Mouse (Mus musculus): ENCODE measurements at regions not wholly inside any gene's neighbourhood (a gene's known extent, or its start where the extent isn't known, plus 50 kb on each side); places are given as distances from the start of the nearest gene placed in this dataset.

DNA sequence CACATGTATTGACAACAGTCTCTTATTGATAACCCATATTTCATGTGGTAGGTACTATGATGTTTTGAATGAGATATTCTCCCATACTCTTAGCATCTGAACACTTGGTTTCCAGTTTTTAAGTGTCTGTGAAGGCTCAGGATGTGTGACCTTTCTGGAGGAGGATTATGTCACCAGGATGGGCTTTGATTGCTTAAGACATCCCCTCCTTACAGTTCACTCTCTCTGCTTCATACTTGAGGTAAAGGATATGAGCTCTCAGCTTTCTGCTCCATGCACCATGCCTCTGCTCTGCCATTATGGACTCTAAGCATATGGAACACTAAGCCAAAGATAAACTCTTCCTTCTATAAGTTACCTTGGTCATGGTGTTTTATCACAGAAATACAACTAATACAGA is 263.8 kb upstream of the Cpeb2 start:
- H3K27me3 ChIP-seq (ENCODE audit: insufficient read depth, low read length) = no peaks in the 10 kb centered on the region
- no peak overlapping the region for H3K27ac ChIP-seq
- H3K9me3 ChIP-seq (ENCODE audit: low read length) = no peaks in the 10 kb centered on the region
- no peak overlapping the region for H3K9ac ChIP-seq (replicated peaks; ENCODE audit: low read length)
- ATAC-seq = no peak
- no peak for DNase-seq (ENCODE audit: low spot score)
- TF ChIP-seq CTCF (IDR thresholded peaks at IDR 0.05; ENCODE audit: low read depth) = no peak
- H3K4me2 ChIP-seq (ENCODE audit: low read depth, low read length) = no peak overlapping the region
- no peaks in the 10 kb centered on the region for H3K4me1 ChIP-seq (ENCODE audit: insufficient read depth, low read length)
- H3K4me3 ChIP-seq (ENCODE audit: low read length) = no peak overlapping the region
- H3K36me3 ChIP-seq (ENCODE audit: insufficient read depth, low read length) = no peaks in the 10 kb centered on the region

DNA sequence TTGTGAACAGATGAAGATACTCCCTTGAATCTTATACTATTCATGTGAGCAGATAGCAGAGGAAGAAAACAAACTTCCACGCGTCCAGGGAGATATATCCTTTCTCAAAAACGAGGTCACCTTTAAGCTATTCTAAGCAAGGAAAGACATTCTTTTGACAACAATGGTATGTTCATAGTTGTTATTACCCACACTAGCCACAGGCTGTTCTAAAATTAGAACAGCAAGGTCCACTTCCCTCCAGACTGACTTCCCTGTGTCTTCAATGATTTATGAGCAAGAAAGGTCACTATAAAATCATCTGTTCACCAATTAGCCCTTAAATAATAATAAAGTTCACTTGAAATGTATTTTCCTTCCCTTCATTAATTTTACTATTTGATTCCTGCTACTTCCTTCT is 263.3 kb upstream of the Cpeb2 start:
- TF ChIP-seq CTCF (IDR thresholded peaks at IDR 0.05; ENCODE audit: low read depth) = no peak
- 72% methylated on average over 3 of the region's 3 CpGs for WGBS

DNA sequence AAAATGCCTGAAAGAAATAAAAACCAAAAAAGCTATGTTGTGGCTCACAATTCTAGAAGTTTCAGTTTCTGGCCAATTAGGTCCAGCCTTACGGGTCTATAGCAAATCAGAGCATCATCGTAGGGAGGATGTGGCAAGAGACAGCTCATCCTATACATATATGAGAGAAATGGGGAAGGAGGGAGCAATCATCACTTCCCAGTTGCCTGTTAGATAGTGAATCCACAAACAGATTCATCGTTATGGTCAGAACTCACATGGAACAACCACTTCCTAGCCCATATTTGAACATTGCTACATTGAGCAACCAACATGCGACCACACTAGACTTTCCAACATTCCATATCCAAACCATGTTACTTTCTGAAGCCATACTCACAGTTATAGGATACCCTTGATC is 255.9 kb upstream of the Cpeb2 start:
- H3K4me2 ChIP-seq (ENCODE audit: low read depth, low read length) = no peak overlapping the region
- no peaks in the 10 kb centered on the region for H3K36me3 ChIP-seq (ENCODE audit: insufficient read depth, low read length)
- H3K4me1 ChIP-seq (ENCODE audit: insufficient read depth, low read length) = 0 out of 2 replicates have a peak, but pooled peaks cover 3% of the 10 kb centered on the region
- no peaks in the 10 kb centered on the region for H3K9me3 ChIP-seq (ENCODE audit: low read length)
- no peak for DNase-seq (ENCODE audit: low spot score)
- H3K9ac ChIP-seq (replicated peaks; ENCODE audit: low read length) = no peak overlapping the region
- H3K4me3 ChIP-seq (ENCODE audit: low read length) = no peak overlapping the region
- no peak overlapping the region for H3K27ac ChIP-seq
- WGBS = 95% methylated on average over 4 of the region's 4 CpGs
- no peak for TF ChIP-seq CTCF (IDR thresholded peaks at IDR 0.05; ENCODE audit: low read depth)
- H3K27me3 ChIP-seq (ENCODE audit: insufficient read depth, low read length) = no peaks in the 10 kb centered on the region
- no peak for ATAC-seq

More for the DNA sequence above, 263.3 kb upstream of the Cpeb2 start:
- Histone ChIP-seq H3K4me3 (ENCODE audit: low read length) (no peak overlapping the region), H3K9ac (replicated peaks; ENCODE audit: low read length) (no peak overlapping the region), H3K9me3 (ENCODE audit: low read length) (no peaks in the 10 kb centered on the region), H3K4me1 (ENCODE audit: insufficient read depth, low read length) (no peaks in the 10 kb centered on the region), H3K27ac (no peak overlapping the region), H3K27me3 (ENCODE audit: insufficient read depth, low read length) (no peaks in the 10 kb centered on the region), H3K36me3 (ENCODE audit: insufficient read depth, low read length) (no peaks in the 10 kb centered on the region), H3K4me2 (ENCODE audit: low read depth, low read length) (no peak overlapping the region)
- DNase-seq (ENCODE audit: low spot score) (no peak), ATAC-seq (no peak)

DNA sequence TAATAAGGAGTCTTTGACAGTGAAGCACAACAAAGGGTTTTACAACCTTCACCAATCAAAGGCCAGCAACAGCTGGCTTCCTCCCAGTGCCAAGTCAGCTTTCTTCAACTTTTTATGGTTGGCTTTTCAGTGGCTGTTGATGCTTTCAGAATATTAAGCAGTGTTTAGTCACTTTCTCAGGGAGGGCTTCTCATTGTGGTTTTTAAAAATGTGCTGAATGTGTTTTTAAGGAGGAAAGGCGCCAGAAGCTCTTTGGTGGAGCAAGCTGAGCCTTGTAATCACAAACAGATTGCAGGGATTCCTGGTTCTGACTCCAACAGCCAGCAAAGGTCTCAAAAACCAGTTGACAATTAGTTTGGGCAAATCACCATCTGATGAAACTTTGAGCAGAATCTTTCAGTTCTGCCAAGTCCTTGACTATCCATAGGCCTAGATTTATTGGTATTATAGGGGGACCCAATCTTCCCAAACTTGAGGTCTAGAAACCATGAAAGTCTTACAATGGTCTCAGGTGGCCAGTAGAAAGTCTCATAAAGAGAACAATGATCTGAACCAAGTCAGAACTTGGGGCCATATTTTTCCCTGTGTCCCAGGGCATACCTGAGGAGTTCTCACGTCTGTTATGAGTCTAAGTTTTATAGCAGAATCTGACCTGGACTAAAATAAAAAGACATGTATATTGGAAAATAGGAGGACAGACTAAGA is 251.9 kb upstream of the Cpeb2 start:
- no peak; the same call in 1 of the 2 replicates for ATAC-seq
- no peak for TF ChIP-seq CTCF (IDR thresholded peaks at IDR 0.05; ENCODE audit: low read depth)

DNA sequence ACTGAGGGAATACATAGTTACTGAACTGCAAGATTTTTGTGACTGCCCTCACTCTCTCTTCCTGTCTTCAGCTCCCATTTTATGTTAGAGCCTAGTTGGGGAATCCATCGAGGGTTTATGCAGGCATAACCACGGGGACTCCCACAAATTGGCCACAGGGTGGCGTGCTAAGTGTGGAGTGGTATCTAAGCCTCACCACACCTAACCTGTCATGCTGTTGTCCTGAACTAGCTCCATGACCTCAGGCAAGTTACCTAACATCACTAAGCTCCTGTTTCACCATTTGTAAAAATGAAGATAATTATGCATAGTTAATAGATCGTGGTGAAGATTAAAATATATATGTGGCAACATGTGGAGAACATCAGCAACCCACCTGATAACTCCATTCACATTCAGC is 246.8 kb upstream of the Cpeb2 start:
- H3K36me3 ChIP-seq (ENCODE audit: insufficient read depth, low read length) = no peaks in the 10 kb centered on the region
- no peak for TF ChIP-seq CTCF (IDR thresholded peaks at IDR 0.05; ENCODE audit: low read depth)
- no peak for DNase-seq (ENCODE audit: low spot score)
- no peak overlapping the region for H3K9ac ChIP-seq (replicated peaks; ENCODE audit: low read length)
- 0 out of 2 replicates have a peak, but pooled peaks cover 1% of the 10 kb centered on the region for H3K4me1 ChIP-seq (ENCODE audit: insufficient read depth, low read length)
- no peaks in the 10 kb centered on the region for H3K9me3 ChIP-seq (ENCODE audit: low read length)
- no peaks in the 10 kb centered on the region for H3K27me3 ChIP-seq (ENCODE audit: insufficient read depth, low read length)
- H3K4me2 ChIP-seq (ENCODE audit: low read depth, low read length) = no peak overlapping the region
- no peak overlapping the region for H3K4me3 ChIP-seq (ENCODE audit: low read length)
- 85% methylated on average over 4 of the region's 4 CpGs for WGBS
- ATAC-seq = no peak
- no peak overlapping the region for H3K27ac ChIP-seq

More for the DNA sequence above, 251.9 kb upstream of the Cpeb2 start:
- no peaks in the 10 kb centered on the region for H3K27me3 ChIP-seq (ENCODE audit: insufficient read depth, low read length)
- H3K4me1 ChIP-seq (ENCODE audit: insufficient read depth, low read length) = 0 out of 2 replicates have a peak, but pooled peaks cover 3% of the 10 kb centered on the region
- DNase-seq (ENCODE audit: low spot score) = peak; percentile 19
- no peak overlapping the region for H3K9ac ChIP-seq (replicated peaks; ENCODE audit: low read length)
- no peak overlapping the region for H3K4me3 ChIP-seq (ENCODE audit: low read length)
- WGBS = 58% methylated on average over 2 of the region's 2 CpGs
- no peak overlapping the region for H3K27ac ChIP-seq
- H3K4me2 ChIP-seq (ENCODE audit: low read depth, low read length) = no peak overlapping the region
- H3K9me3 ChIP-seq (ENCODE audit: low read length) = no peaks in the 10 kb centered on the region
- no peaks in the 10 kb centered on the region for H3K36me3 ChIP-seq (ENCODE audit: insufficient read depth, low read length)

DNA sequence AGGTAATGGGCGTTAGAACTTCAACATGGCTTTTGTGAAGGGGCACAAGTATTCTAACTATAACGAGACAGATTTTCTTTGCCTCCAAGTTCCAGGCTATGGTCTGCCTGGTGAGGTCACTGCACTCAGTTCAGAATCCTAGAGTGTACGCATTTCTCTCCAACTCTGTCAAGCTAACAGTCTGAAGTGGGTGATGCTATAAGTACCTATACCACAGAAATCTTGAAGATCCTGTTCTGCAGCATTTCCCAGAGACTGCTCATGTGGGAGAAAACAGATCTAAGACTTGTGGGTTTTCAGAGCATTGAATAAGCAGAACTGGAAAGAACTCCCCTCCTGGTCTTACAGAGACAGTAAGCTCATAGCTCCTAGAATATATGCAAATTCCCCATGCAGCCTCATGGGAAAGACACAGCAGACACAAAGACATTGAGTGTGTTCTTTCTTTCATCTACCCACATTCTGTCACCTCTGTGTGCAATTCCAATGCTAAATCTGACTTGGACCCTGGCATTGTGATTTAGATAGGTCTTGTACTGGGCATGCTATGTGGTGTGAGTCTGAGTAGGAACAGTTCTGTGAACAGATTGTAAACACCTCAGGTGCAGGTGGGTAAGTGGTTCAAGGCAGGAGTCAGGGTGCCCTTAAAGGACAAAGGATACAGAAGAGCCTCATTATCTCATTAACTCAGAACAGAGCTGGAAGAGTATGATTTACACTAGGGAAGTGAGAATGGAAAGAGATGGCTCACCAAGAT is 245.1 kb upstream of the Cpeb2 start:
- Histone ChIP-seq H3K4me3 (ENCODE audit: low read length) (no peak overlapping the region), H3K9me3 (ENCODE audit: low read length) (no peaks in the 10 kb centered on the region), H3K9ac (replicated peaks; ENCODE audit: low read length) (no peak overlapping the region), H3K27ac (no peak overlapping the region), H3K4me2 (ENCODE audit: low read depth, low read length) (no peak overlapping the region), H3K4me1 (ENCODE audit: insufficient read depth, low read length) (no peaks in the 10 kb centered on the region), H3K36me3 (ENCODE audit: insufficient read depth, low read length) (no peaks in the 10 kb centered on the region), H3K27me3 (ENCODE audit: insufficient read depth, low read length) (no peaks in the 10 kb centered on the region)
- ATAC-seq = no peak
- no peak for DNase-seq (ENCODE audit: low spot score)
- WGBS = 88% methylated on average over 3 of the region's 3 CpGs
- TF ChIP-seq CTCF (IDR thresholded peaks at IDR 0.05; ENCODE audit: low read depth) = no peak

DNA sequence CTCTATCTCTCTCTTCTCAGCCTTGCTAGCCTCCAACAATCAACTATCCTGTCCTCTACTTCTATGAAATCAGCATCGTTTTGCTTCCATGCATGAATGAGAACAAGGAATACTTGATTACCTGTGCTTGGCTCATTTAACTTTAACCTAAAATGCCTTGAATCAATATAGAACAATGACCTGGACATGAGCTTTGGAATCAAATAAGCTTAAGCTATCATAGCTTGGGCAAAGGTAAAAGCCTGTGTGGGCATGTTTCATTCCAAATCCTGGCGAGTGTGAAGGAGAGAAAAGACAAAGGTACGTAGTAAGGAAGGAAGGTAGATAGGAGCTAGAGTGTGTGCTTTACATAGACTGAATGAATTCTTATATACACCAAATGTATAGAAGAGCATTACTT is 243.7 kb upstream of the Cpeb2 start:
- WGBS = 91% methylated on average over 3 of the region's 3 CpGs
- no peaks in the 10 kb centered on the region for H3K9me3 ChIP-seq (ENCODE audit: low read length)
- DNase-seq (ENCODE audit: low spot score) (no peak), ATAC-seq (no peak)
- no peak overlapping the region for H3K27ac ChIP-seq
- H3K4me1 ChIP-seq (ENCODE audit: insufficient read depth, low read length) = no peaks in the 10 kb centered on the region
- TF ChIP-seq CTCF (IDR thresholded peaks at IDR 0.05; ENCODE audit: low read depth) = no peak
- no peak overlapping the region for H3K4me2 ChIP-seq (ENCODE audit: low read depth, low read length)
- no peak overlapping the region for H3K4me3 ChIP-seq (ENCODE audit: low read length)
- H3K36me3 ChIP-seq (ENCODE audit: insufficient read depth, low read length) = no peaks in the 10 kb centered on the region
- H3K9ac ChIP-seq (replicated peaks; ENCODE audit: low read length) = no peak overlapping the region
- H3K27me3 ChIP-seq (ENCODE audit: insufficient read depth, low read length) = no peaks in the 10 kb centered on the region
